30 mouse cellular contexts compared by ENCODE assay signal in genomic region chr2:65214556-65214955, GRCm38 (mm10). TPM values are rescaled to one million over a fixed set of nuclear protein-coding genes. Genes with fewer than 3 reads are reported as not detected.
A peak's percentile ranks its signal among the peaks of the same experiment; 100 is the strongest.
DNase-seq lines count a peak whose midpoint lies in the region; ATAC-seq and TF ChIP-seq lines count a peak whose summit lies in the region.
"Had no signal": no experiment of that assay in that cellular context is flagged by ENCODE, and none has a peak within 500 bp of the region (broad histone marks: within the 10 kb centered on the region; RNA-seq: fewer than 3 reads in every experiment).

No protein-coding gene starts in this region.

- H3K9me3 ChIP-seq in kidney, embryonic 16.5 days (ENCODE audit: low read length), result no peaks in the 10 kb centered on the region
- no peaks in the 10 kb centered on the region for H3K9me3 ChIP-seq in stomach, embryonic 16.5 days (replicated peaks; ENCODE audit: control insufficient read depth, low read length)
- H3K9me3 ChIP-seq: embryonic facial prominence, embryonic 12.5 days; embryonic facial prominence, embryonic 15.5 days; heart, embryonic 12.5 days; heart, embryonic 15.5 days; hindbrain, embryonic 10.5 days; hindbrain, embryonic 13.5 days had no signal

- no peaks in the 10 kb centered on the region; the same call in 1 of the 2 replicates for H3K36me3 ChIP-seq in kidney, adult 2 months (ENCODE audit: control insufficient read depth, insufficient read depth, low read length)
- no peaks in the 10 kb centered on the region for H3K36me3 ChIP-seq in kidney, embryonic 16.5 days (ENCODE audit: insufficient read depth, low read length)
- no peaks in the 10 kb centered on the region for H3K36me3 ChIP-seq in stomach, embryonic 16.5 days (ENCODE audit: control insufficient read depth, insufficient read depth, low read length)
- H3K36me3 ChIP-seq: embryonic facial prominence, embryonic 12.5 days; embryonic facial prominence, embryonic 15.5 days; G1E; heart, embryonic 12.5 days; heart, embryonic 15.5 days; hindbrain, embryonic 10.5 days; hindbrain, embryonic 13.5 days had no signal

- no peak overlapping the region for H3K4me2 ChIP-seq in kidney, embryonic 16.5 days (replicated peaks; ENCODE audit: low read depth, low read length)
- H3K4me2 ChIP-seq in stomach, embryonic 16.5 days (ENCODE audit: low read depth, low read length), result no peak overlapping the region
- H3K4me2 ChIP-seq: embryonic facial prominence, embryonic 12.5 days; embryonic facial prominence, embryonic 15.5 days; heart, embryonic 12.5 days; heart, embryonic 15.5 days; hindbrain, embryonic 13.5 days had no signal

- H3K4me1 ChIP-seq in kidney, adult 2 months (ENCODE audit: control insufficient read depth, insufficient read depth, low read length), result peaks cover 53% of the 10 kb centered on the region
- H3K4me1 ChIP-seq in kidney, embryonic 16.5 days (ENCODE audit: insufficient read depth, low read length), result peaks cover 40% of the 10 kb centered on the region
- H3K4me1 ChIP-seq in stomach, embryonic 16.5 days (ENCODE audit: control insufficient read depth, insufficient read depth, low read length), result no peaks in the 10 kb centered on the region; the same call in 1 of the 2 replicates
- H3K4me1 ChIP-seq: embryonic facial prominence, embryonic 12.5 days; embryonic facial prominence, embryonic 15.5 days; heart, embryonic 12.5 days; heart, embryonic 15.5 days; hindbrain, embryonic 10.5 days; hindbrain, embryonic 13.5 days had no signal

- TF ChIP-seq POLR2A in kidney, adult 2 months (IDR thresholded peaks at IDR 0.05; ENCODE audit: low read depth, low read length), result no peak

- no peak for TF ChIP-seq CTCF in kidney, adult 2 months (conservative IDR thresholded peaks at IDR 0.05; ENCODE audit: insufficient read depth, insufficient read length, low read depth, low read length)

- H3K4me3 ChIP-seq in kidney, adult 2 months (ENCODE audit: insufficient read depth, low read depth, low read length), result no peak overlapping the region
- no peak overlapping the region for H3K4me3 ChIP-seq in kidney, embryonic 16.5 days (ENCODE audit: low read length)
- H3K4me3 ChIP-seq in stomach, embryonic 16.5 days (replicated peaks; ENCODE audit: low read length), result no peak overlapping the region
- H3K4me3 ChIP-seq: embryonic facial prominence, embryonic 12.5 days; embryonic facial prominence, embryonic 15.5 days; gastrocnemius, adult 2 months; heart, embryonic 12.5 days; heart, embryonic 15.5 days; hindbrain, embryonic 10.5 days; hindbrain, embryonic 13.5 days had no signal

- ATAC-seq in kidney, embryonic 16.5 days (ENCODE audit: low FRiP score, low TSS enrichment), result 0 out of 2 replicates have a peak, but pooled peaks have one; percentile 25
- ATAC-seq in stomach, embryonic 16.5 days (ENCODE audit: insufficient read depth, low FRiP score), result peak; percentile 72; the same call in 1 of the 2 replicates
- ATAC-seq: forebrain, embryonic 14.5 days; forebrain, postnatal 0 days; Patski had no signal

- WGBS in kidney, adult 2 months, result 80% methylated on average over 1 of the region's 1 CpGs
- 78% methylated on average over 1 of the region's 1 CpGs for WGBS in kidney, embryonic 16.5 days
- WGBS in stomach, embryonic 16.5 days, result 74% methylated on average over 1 of the region's 1 CpGs

- no peak overlapping the region for H3K9ac ChIP-seq in kidney, embryonic 16.5 days (replicated peaks; ENCODE audit: low read length)
- no peak overlapping the region for H3K9ac ChIP-seq in stomach, embryonic 16.5 days (ENCODE audit: low read length)
- H3K9ac ChIP-seq: embryonic facial prominence, embryonic 12.5 days; embryonic facial prominence, embryonic 15.5 days; forebrain, postnatal 0 days; heart, embryonic 12.5 days; heart, embryonic 15.5 days; hindbrain, embryonic 13.5 days had no signal

- no peaks in the 10 kb centered on the region for H3K27me3 ChIP-seq in kidney, adult 2 months (replicated peaks; ENCODE audit: control insufficient read depth, insufficient read depth, low read length)
- no peaks in the 10 kb centered on the region for H3K27me3 ChIP-seq in kidney, embryonic 16.5 days (ENCODE audit: insufficient read depth, low read length)
- no peaks in the 10 kb centered on the region for H3K27me3 ChIP-seq in stomach, embryonic 16.5 days (ENCODE audit: control insufficient read depth, insufficient read depth, low read length)
- H3K27me3 ChIP-seq: CH12.LX; embryonic facial prominence, embryonic 12.5 days; embryonic facial prominence, embryonic 15.5 days; heart, embryonic 12.5 days; heart, embryonic 15.5 days; hindbrain, embryonic 13.5 days; Patski had no signal

- H3K27ac ChIP-seq in kidney, adult 2 months (ENCODE audit: insufficient read depth, low read depth, low read length), result peak overlapping the region; percentile 19
- 0 out of 2 replicates have a peak overlapping the region, but pooled peaks have one; percentile 34 for H3K27ac ChIP-seq in kidney, embryonic 16.5 days (ENCODE audit: low read length)
- no peak overlapping the region; the same call in 1 of the 2 replicates for H3K27ac ChIP-seq in stomach, embryonic 16.5 days (ENCODE audit: low read length)
- H3K27ac ChIP-seq: embryonic facial prominence, embryonic 12.5 days; embryonic facial prominence, embryonic 15.5 days; gastrocnemius, adult 2 months; heart, embryonic 15.5 days; hindbrain, embryonic 10.5 days; hindbrain, embryonic 13.5 days had no signal

- no peak for DNase-seq in kidney, adult 2 months
- no peak for DNase-seq in kidney, postnatal 14 days
- DNase-seq in kidney, adult 9 months, result no peak
- no peak for DNase-seq in ovary, postnatal 14 days (ENCODE audit: low spot score)
- no peak for DNase-seq in heart, adult 11 months
- DNase-seq: adrenal gland, adult 2 months; adrenal gland, postnatal 14 days; B cell, adult 2 months; cerebellum, adult 11 months; cerebellum, adult 2 months; cerebellum, adult 9-11 months; cerebellum, postnatal 25 days; forebrain, postnatal 0 days; gastrocnemius, adult 2 months; gastrocnemius, postnatal 14 days; heart, adult 18-20 months; heart, postnatal 10 days; heart, postnatal 36 days had no signal

RNA-seq across cellular contexts. Expression of gene Cobll1, which starts 24.6 kb away (rescaled TPM):
- polyA plus RNA-seq in kidney, adult 2 months (2012; rRNA removed), result 51.7 and 53.2 TPM in 2 replicates
- 21.2 and 25.9 TPM in 2 replicates for polyA plus RNA-seq in kidney, embryonic 16.5 days (2015; fragmentation: Nextera tagmentation; extraction: Ambion mirVana)
- polyA plus RNA-seq in stomach, embryonic 16.5 days (2015; fragmentation: Nextera tagmentation; extraction: Ambion mirVana), result 17.1 and 19.3 TPM in 2 replicates
- polyA plus RNA-seq: G1E had no signal
